Mouse (Mus musculus): ENCODE results near the gene Leng1.
"Not testable (repeated sequence)": the region's sequence is repeated elsewhere in the genome, so short reads cannot be mapped to it uniquely, and the experiment has no call there.

Gene Leng1

DNA sequence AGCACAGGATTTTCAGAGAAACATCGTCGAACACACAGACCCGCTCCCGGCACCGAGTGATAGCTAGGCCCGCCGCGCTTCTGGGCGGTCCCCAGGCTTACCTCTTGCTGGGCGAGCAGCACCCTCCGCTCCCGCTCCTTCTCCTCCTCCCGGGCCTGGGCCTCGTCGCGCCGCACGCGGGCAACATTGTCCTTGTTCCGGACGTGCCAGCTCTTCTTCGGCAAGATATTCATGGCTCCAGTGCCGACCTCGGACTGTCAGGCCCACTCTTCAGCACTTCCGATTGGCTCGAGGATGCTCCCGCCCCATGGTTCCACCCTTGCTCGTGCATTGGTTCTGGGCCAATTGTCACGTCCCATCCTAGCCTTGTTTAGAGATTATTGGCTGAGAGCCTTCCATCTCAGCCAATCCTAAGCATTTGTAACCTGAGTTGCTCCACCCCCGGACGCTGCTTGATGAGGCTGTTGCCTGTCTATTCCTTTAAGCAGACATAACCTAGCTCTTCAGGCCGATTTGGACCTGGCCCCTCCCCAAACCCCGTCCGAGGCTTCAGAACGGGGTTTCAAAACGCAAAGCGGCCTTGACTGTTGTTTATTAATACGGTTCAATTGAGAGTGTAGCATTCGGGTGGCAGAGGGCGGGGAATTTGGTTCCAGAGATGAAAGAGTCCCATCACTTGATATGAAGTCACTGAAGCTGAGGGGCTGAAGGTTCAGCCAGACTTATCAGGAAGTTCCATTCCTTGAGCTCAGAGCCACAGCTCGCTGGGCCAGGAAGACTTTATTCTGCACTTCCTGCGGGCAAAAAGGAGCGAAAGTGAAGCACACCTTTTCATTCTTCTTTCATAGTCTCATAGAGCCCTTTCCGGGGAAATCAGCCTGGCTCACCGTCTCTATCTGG, at the start of gene Leng1:
TSS of gene Leng1 (minus strand) at position 626 of the 900 bp plus-strand sequence.
- DNase-seq (ENCODE audit: low spot score in 2 of 2): peak; percentile 98 to 99

DNA sequence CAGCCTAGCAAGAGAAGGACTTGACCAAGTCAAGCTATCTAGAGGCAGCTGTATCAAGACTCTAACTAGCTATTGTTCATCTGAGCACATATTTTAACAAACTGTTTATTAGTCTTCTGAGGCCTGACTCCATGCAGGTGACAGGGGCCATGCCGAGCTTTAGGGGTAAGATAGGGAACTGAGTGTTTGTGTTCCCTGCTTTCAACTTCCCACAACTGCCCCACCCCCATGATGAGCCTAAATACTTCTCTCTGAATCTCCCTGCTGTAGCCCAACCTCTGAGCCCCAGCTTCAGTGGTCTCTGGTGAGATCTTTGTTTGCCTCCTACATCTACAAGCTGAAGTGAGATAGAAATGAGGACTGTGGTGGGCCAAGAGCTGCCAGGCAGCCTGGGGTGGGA, 49.6 kb upstream of the Leng1 start:
- DNase-seq (ENCODE audit: low spot score in 2 of 2): peak in 1 of 2 experiments; percentile 19

DNA sequence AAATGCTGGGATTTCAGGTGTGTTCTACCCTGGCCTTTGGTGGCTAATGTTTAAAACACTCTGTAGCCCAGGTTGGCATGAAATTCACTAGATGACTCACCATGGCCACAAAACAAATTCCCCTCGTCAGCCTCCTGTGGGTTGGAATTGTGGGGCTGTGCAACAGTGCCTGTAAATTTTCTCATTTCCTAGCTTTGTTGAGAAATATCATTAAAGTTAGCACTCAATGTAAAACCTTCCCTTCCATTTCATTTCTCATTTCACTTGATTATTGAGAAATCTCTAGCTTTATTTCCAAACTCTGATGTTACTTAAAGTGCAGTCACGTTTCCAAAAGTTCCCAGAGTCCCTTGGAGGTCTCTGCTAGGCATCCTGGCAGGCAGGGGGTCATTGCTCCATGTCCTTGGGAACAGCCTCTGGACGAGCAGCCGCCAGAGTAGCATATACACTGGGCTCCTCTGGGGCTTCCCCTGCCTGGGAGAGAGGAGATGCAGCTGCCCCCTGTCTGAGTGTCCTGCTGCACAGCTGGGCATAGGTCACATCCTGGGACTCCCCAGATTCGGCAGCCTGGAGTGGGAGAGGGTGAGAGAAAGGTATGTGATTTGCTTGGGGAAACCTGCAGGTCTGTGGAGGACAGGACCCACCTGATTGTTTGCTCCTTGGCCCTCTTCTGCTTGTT, 46.8 kb upstream of the Leng1 start:
- peak in 1 of 2 experiments; percentile 20 for DNase-seq (ENCODE audit: low spot score in 2 of 2)

DNA sequence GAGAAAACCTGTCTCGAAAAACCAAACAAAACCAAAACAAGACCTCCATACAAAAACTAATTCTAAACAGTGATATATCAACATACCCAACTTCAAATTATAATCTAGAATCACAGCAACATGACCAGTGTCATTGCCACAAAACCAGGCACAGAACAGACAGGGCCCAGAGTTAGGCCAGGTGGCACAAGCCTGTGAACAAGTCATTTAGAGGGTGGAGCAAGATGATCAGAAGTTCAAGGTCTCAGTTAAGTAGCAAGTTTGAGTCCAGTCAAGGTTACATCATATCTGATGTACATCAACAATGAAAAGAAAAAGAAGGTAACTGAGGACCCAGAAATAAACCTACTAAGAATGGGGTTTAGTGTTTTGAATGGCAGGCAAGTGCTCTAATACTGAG, 43.4 kb upstream of the Leng1 start:
- DNase-seq (ENCODE audit: low spot score in 2 of 2): no peak

DNA sequence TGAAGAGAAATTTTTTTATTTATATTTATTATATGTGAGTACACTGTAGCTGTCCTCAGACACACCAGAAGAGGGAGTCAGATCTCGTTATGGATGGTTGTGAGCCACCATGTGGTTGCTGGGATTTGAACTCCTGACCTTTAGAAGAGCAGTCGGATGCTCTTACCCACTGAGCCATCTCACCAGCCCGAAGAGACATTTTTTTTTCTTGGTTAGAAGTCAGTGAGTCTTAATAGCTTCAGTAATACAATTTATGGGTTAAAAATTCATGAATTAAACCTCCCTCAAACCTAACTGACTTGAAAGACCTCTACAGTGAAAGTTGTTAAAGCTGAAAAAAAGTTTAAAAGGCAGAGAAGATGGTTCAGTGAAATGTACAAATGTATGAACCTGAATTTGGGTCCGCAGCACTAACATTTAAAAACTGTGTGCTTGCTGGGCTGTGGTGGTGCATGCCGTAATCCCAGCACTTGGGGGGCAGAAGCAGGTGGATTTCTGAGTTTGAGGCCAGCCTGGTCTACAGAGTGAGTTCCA, 42.9 kb upstream of the Leng1 start:
- not testable (repeated sequence) for DNase-seq (ENCODE audit: low spot score in 2 of 2)

DNA sequence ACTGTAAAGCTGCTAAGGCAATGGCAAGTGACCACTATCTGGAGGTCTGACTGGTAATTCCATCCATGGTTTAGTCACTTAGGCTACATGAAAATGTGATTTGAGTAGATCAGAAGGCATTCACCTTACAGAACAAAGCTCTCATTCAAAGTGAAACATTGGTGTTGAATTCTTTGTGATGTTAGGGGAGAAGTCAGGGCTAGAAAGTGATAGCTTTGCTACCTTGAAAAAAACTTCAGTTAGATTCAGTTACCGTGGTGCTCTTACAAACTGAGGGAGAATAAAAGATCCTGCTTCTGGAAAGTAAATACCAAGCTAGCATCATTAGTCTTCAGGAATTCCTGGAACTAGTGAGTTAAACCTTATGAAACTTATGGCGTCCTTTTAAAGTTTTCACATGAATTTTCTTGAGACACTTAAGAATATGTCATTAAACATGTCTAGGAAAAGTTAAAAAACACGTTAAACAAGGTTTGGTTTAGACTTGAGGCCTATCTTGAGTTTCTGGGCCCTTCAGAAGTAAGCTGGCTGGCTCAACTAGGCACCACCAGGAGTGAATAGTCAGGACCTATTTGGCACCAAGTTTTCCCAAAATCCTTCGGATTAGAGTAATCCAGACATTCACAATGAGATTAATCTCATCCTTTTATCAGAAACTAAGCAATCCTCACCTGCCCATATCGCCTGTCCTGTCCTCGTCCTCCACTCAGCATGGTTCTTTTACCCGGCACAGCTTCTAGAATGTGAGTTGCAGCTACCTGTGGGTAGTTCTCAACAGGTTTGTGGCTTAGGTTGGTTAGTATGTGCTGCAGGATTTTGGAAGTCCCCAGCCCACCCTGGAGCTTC, 42.2 kb upstream of the Leng1 start:
- no peak for DNase-seq (ENCODE audit: low spot score in 2 of 2)

DNA sequence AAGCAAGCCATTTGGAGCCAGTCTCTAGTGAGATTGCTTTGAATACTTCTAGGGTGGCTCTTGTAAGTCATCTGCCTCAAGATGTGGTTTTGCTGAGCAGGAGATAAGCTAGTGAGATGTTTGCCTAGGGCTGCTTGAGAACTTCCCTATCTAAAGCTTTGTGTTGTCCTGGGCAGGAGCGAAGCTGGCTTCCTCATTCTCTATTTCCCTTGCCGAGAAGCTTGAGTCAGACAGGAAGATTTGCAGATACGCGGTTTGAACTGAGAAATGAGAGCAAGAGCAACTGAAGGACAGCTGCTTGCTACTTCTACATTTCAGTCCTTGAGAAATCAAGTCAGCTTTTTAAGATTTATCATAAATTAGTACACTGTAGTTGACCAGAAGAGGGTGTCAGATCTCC, 41.4 kb upstream of the Leng1 start:
- peak in 1 of 2 experiments; percentile 44 for DNase-seq (ENCODE audit: low spot score in 2 of 2)

DNA sequence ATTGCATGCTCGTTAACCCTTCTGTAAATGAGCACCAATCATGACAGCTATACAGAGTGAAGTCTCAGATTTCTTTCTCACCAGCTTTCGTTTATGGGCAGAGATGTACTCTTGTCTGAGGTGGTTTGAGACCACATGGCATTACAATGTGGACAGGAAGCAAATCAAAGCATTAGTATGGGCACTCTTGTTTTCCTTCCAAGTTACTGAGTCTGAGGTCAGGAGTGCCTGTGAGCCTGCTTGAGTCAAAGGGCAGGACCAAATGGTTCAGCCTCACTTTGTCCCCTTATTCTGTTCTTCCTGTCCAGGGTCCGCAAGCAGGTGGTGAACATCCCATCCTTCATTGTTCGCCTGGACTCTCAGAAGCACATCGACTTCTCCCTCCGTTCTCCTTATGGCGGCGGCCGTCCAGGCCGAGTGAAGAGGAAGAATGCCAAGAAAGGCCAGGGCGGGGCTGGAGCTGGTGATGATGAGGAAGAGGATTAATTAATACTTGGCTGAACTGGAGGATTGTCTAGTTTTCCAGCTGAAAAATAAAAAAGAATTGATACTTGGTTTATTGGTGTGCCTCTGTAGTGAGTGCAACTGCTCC, 40.8 kb upstream of the Leng1 start:
- no peak for DNase-seq (ENCODE audit: low spot score in 2 of 2)

DNA sequence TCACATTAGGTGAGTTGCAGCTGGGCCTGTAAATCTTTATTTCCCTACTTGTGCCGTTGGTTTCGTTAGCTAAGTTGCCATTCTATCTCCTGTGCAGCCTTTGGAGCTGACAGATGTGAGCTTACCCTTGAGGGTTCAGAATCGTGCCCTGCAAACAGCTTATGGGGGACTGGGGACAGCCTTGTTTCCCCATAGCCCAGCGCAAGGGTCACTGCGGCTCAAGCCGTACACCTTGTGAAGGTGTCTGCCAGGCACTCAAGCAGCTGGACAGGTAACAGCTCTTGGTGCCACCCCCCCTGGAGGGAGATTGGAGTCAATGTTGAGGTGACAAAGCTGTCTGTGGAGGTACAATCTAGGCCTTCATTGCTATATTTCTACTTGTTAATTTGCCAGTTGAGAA, 40.3 kb upstream of the Leng1 start:
- DNase-seq (ENCODE audit: low spot score in 2 of 2): no peak

DNA sequence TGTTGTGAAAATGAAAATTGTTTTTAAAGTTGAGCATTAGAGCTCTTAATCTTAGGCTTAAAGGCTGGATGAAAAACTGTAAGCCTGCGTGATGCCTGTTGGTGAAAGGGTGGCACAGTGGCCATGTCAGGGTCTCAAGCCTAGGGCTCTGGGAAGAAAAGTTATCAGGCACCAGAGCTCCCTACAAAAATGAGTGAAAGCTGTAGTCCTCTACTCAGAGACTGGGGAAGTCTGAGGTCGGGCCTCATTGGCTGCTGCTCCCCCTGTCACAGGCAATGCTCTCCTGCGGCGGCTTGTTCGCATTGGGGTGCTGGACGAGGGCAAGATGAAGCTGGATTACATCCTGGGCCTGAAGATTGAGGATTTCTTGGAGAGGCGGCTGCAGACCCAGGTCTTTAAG, 39.8 kb upstream of the Leng1 start:
- peak; percentile 37 to 38 for DNase-seq (ENCODE audit: low spot score in 2 of 2)

DNA sequence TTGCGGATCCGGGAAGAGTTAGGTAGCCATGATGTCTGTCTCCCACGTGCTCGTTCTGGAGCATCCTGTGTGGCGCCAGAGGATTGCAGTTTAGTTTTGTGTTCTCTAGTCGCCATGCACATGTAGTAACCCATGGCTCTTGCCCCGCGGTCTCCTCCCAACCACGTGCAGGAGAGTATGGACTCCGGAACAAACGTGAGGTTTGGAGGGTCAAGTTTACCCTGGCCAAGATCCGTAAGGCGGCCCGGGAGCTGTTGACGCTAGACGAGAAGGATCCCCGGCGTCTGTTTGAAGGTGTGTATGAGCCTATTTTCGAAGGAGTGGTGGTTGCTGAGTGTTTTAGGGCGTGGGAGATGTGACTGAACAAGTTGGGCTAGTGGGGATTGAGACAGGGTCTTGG, 38.8 kb upstream of the Leng1 start:
- DNase-seq (ENCODE audit: low spot score in 2 of 2): no peak

DNA sequence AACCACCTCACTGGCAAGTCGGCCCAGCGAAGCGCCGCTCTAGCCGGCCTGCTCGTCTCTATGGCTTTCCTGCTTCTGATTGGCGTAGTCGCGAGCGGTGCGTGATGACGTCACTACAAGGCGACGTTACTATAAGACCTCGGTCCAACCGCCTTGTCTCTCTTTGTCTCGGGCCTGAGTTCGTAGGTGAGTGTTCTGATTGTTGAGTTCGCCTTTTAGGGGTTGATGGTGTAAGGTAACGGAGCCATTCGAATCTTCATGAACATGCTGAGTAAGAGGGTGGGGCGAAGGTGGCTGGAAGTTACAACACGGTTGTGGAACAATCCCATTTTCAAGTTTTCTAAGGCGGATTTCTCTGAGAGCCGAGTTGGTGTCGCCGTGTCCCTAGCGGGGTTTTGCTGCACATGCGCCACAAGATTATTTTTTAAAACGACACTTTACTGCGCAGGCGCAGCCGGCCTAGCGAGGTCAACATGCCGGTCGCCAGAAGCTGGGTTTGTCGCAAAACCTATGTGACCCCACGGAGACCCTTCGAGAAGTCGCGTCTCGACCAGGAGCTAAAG, 38.3 kb upstream of the Leng1 start, which contains the start of gene Rps9:
TSS of gene Rps9 (plus strand) at position 115 of the 563 bp plus-strand sequence.
- DNase-seq (ENCODE audit: low spot score in 2 of 2): peak; percentile 98 to 99

DNA sequence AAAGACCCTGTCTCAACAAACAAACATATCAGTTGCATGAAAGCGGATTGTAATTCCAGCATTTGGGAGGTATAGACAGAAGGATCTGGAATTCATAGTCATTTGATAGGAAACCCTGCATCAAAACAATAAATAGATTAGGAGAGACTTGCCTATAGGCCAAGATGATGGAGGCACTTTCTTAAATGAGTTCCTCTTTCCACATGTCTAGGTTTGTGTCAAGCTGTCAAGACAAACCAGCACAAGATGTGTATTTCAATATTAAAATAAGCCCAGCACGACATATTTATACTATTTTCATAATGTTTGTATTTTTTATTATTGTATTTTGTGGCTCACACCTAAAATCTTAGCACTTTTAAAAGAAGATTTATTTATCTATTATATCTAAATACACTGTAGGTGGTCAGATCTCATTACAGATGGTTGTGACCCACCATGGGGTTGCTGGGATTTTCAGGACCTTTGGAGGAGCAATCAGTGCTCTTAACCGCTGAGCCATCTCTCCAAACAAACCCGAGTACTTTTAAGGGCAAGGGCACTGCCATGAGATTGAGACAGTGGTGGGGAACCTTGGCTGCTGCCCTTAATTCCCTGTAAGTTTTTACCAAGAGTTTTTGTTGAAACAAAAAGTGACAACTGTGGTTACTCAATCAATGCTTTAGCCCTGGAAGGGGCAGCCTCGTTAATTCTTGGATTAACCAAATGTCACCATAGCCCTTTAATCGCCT, 37.7 kb upstream of the Leng1 start:
- DNase-seq (ENCODE audit: low spot score in 2 of 2): no peak

DNA sequence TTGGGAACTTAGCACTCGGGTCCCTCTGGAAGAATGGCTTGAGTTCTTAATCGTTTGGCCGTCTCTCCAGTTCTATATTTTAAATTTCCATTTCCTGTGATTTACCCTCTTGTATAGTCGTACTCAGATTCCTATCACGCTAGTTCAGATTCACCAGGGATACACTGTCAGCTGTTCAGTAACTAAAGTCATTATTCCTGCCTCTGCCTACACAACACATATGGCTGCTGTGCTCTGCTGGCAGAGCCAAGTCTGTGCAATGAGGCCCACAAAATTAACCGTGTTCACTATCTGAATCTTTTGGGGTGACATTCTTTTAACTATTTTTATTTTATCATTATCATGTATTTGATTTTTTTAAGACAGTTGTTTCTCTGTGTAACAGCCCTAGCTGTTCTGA, 32.8 kb upstream of the Leng1 start:
- DNase-seq (ENCODE audit: low spot score in 2 of 2): no peak

DNA sequence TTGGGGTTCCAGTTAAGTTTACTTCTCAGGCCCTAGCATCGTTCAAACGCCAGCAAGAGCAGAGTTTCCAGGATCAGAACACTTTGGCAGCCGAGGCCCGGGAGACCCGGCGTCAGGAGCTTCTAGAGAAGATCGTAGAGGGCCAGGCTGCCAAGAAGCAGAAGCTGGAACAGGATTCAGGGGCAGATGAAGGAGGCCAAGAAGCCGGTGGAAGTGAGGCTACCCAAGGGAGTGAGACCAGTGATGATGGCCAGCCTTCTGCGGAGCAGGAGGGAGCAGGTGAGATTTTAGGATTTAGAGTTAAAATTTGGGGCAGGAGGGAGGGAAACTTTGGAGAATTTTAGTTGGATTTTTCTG, 29.3 kb upstream of the Leng1 start:
- peak in 1 of 2 experiments; percentile 49 for DNase-seq (ENCODE audit: low spot score in 2 of 2)

DNA sequence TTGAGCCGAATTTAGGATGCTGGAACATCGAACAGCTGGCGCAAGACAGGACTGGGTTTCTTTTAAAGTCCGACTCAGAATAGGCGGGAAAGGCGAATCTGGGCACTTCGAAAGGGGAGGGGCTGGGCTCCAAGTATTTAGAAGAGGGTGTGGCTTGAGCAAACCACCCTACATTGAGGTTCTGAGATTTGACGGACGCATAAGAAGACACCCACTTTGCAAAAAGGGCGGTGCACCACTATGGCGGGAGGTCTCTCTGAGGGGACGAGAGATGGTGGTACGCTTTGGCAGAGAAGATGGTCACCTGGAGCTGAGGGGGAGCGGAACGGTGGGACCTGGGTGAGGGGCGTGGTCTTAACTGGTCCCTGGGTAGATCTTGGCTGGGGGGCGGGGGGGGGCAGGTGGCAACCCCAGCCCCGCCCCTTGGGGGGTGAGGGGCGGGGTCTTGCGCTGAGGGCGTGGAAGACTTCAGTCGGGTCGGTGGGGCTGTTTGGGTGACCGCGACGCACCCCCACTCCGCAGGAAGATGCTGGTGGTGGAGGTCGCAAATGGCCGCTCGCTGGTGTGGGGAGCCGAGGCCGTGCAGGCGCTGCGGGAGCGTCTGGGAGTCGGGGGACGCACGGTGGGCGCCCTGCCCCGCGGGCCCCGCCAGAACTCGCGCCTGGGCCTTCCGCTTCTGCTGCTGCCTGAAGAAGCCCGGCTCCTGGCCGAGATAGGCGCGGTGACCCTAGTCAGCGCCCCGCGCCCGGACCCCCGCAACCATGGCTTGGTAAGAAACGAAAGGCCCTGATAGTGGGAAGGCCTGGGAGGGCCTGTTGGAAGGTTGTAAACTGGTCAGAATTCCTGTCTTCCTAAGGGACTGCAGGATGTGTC, 28.7 kb upstream of the Leng1 start:
- peak; percentile 79 to 88 for DNase-seq (ENCODE audit: low spot score in 2 of 2)

DNA sequence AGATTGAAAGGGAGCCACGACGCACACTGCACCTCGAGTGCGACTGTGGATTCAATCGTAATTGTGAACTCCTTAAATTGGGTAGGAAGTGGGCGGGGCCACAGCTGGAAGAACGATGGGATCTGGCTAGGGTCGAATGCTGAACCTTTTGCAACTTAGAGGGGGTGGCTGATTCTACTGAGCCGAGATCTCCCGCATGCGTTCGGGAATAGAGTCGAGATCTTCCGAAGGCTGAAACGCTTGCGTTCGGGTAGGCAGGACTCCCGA, 28.1 kb upstream of the Leng1 start:
- no peak for DNase-seq (ENCODE audit: low spot score in 2 of 2)

DNA sequence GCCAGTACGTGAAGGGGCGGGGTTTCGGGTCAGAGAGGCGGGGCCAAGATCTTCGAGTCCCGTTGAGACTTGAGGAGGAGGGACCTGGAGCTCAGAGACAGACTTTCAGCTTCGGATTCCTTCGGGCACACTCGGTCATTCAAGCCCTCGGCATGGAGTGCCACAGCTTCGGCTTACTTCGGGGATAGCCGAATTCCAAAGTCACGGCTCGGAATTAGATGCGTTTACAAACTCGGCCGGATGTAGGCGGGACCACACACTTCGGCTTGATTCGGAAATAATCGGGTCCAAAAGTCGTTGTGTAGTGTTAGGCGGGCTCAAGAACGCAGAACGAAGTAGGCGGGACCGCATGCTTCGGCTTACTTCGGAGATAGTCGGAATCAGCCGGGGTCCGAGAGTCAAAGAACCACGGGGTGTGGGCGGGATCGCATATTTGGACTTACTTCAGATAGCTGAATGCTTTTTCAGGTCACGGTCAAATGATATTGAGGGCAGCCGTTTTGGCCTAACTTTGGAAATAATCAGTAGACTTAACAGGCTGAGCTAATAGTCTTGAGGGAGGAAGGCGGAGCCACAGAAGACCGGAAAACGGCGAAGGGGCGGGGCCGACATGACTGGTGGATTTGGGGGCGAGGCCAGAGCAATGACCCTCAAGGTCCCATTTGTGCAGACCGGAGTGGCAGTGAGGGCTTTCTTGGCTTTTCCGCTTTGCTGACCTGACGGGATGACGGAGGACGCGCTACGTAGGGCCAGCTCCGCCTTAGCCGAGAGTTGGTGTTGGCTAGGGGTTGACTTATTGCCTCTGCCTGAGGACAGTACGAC, 27.6 kb upstream of the Leng1 start, which contains the start of gene Mboat7:
TSS of gene Mboat7 (minus strand) at position 537 of the 822 bp plus-strand sequence.
- DNase-seq (ENCODE audit: low spot score in 2 of 2): peak; percentile 99
